Mouse (Mus musculus) kidney, adult 2 months (tissue): ENCODE data around the gene Cdh24. TPM values are rescaled to one million over a fixed set of nuclear protein-coding genes. Genes with fewer than 3 reads are reported as not detected.
A peak's percentile ranks its signal among the peaks of the same experiment; 100 is the strongest.
"Not testable (repeated sequence)": the region's sequence is repeated elsewhere in the genome, so short reads cannot be mapped to it uniquely, and the experiment has no call there.

Experiments
- DNase-seq: peaks from one replicate; pipeline ENCODE4 v3.0.0; 2021
- H3K27ac ChIP-seq: fragments of 200-500 bp; 2 replicates; pipeline ENCODE4 v1.5.1; 2012; ENCODE audit warnings: low read depth, low read length, control low read depth, inconsistent platforms; ENCODE audit not compliant: insufficient read depth
- H3K27me3 ChIP-seq: fragments of 200-500 bp; replicated peaks from 2 replicates; pipeline ENCODE4 v1.6.1; 2012; ENCODE audit warnings: mild to moderate bottlenecking, moderate library complexity, low read length, inconsistent platforms; ENCODE audit not compliant: control insufficient read depth, insufficient read depth
- H3K36me3 ChIP-seq: fragments of 200-500 bp; 2 replicates; pipeline ENCODE4 v1.6.1; 2012; ENCODE audit warnings: mild to moderate bottlenecking, moderate library complexity, low read length, inconsistent platforms; ENCODE audit not compliant: control insufficient read depth, insufficient read depth
- H3K4me1 ChIP-seq: fragments of 200-500 bp; 2 replicates; pipeline ENCODE4 v1.6.1; 2011; ENCODE audit warnings: low read length; ENCODE audit not compliant: control insufficient read depth, insufficient read depth
- H3K4me3 ChIP-seq: fragments of 200-500 bp; 2 replicates; pipeline ENCODE4 v1.5.1; 2011; ENCODE audit warnings: mild to moderate bottlenecking, low read depth, low read length, control low read depth; ENCODE audit not compliant: insufficient read depth
- CTCF ChIP-seq: fragments of 200-500 bp; conservative IDR thresholded peaks from 2 replicates; pipeline ENCODE4 v1.5.1; 2011; ENCODE audit warnings: low read depth, mild to moderate bottlenecking, control low read depth, low read length, moderate library complexity, mixed read lengths; ENCODE audit not compliant: insufficient read depth, insufficient read length
- POLR2A ChIP-seq: fragments of 200-500 bp; IDR thresholded peaks from one replicate; pipeline ENCODE4 v1.6.1; 2011; ENCODE audit warnings: low read depth, low read length, control low read depth
- WGBS: fragments of 180-500 bp; shearing (Covaris S2); methylation state at CpG from one replicate; pipeline ENCODE4 v1.1.7; 2018; 5-methylcytosine and 5-hydroxymethylcytosine counted together
- polyA plus RNA-seq: library from polyadenylated mRNA; depleted of rRNA; stranded (reverse); fragments of >200 nt; gene quantifications from 2 replicates; pipeline ENCODE4 v1.2.3, GENCODE M21; 2012

Gene Cdh24
- polyA plus RNA-seq, 1 experiment, result 1.2 TPM

GRCm38 (mm10) chr14:54617152-54617896 lies 23.8 kb downstream of the Cdh24 start:
- WGBS, result 1% methylated on average over 38 of the region's 38 CpGs
- no peak for DNase-seq
- TF ChIP-seq POLR2A (no peak), CTCF (no peak)
- Histone ChIP-seq H3K36me3 (peaks cover 1% of the 10 kb centered on the region; the same call in 1 of the 2 replicates), H3K27ac (peak overlapping the region; percentile 58), H3K4me3 (peak overlapping the region; percentile 98), H3K27me3 (no peaks in the 10 kb centered on the region), H3K4me1 (no peaks in the 10 kb centered on the region)

- DNase-seq, result no peak
- H3K4me1 ChIP-seq, result no peaks in the 10 kb centered on the region
- 87% methylated on average over 16 of the region's 16 CpGs for WGBS
- H3K4me3 ChIP-seq, result no peak overlapping the region
- no peak for TF ChIP-seq POLR2A
- no peak for TF ChIP-seq CTCF
- H3K36me3 ChIP-seq, result peaks cover 1% of the 10 kb centered on the region; the same call in 1 of the 2 replicates
- no peak overlapping the region for H3K27ac ChIP-seq
- no peaks in the 10 kb centered on the region for H3K27me3 ChIP-seq
These were observed 24.8 kb downstream of the Cdh24 start for GRCm38 (mm10) chr14:54616226-54616825.

GRCm38 (mm10) chr14:54614130-54614529 lies 27.0 kb downstream of the Cdh24 start:
- not testable (repeated sequence) for H3K27ac ChIP-seq, DNase-seq, H3K27me3 ChIP-seq, H3K36me3 ChIP-seq, H3K4me3 ChIP-seq, H3K4me1 ChIP-seq
- WGBS, result 84% methylated on average over 16 of the region's 16 CpGs

- WGBS, result 85% methylated on average over 6 of the region's 6 CpGs
- no peaks in the 10 kb centered on the region for H3K27me3 ChIP-seq
- no peak overlapping the region for H3K4me3 ChIP-seq
- H3K4me1 ChIP-seq, result no peaks in the 10 kb centered on the region; the same call in 1 of the 2 replicates
- H3K36me3 ChIP-seq, result peaks cover 1% of the 10 kb centered on the region; the same call in 1 of the 2 replicates
- TF ChIP-seq POLR2A (no peak), CTCF (no peak)
- H3K27ac ChIP-seq, result no peak overlapping the region
- no peak for DNase-seq
These were observed 30.5 kb downstream of the Cdh24 start for GRCm38 (mm10) chr14:54610648-54611047.

GRCm38 (mm10) chr14:54609962-54610361 lies 31.2 kb downstream of the Cdh24 start:
- Histone ChIP-seq H3K36me3 (peaks cover 1% of the 10 kb centered on the region; the same call in 1 of the 2 replicates), H3K4me3 (no peak overlapping the region), H3K27me3 (no peaks in the 10 kb centered on the region), H3K4me1 (no peaks in the 10 kb centered on the region; the same call in 1 of the 2 replicates), H3K27ac (no peak overlapping the region)
- peak; percentile 34 for DNase-seq
- TF ChIP-seq POLR2A (no peak), CTCF (peak; percentile 66)
- WGBS, result 71% methylated on average over 4 of the region's 4 CpGs

- Histone ChIP-seq H3K27ac (no peak overlapping the region), H3K4me3 (no peak overlapping the region), H3K36me3 (no peaks in the 10 kb centered on the region; the same call in 1 of the 2 replicates), H3K4me1 (no peaks in the 10 kb centered on the region; the same call in 1 of the 2 replicates), H3K27me3 (no peaks in the 10 kb centered on the region)
- TF ChIP-seq POLR2A, result no peak
- no peak for TF ChIP-seq CTCF
- no peak for DNase-seq
- WGBS, result 56% methylated on average over 4 of the region's 4 CpGs
These were observed 31.9 kb downstream of the Cdh24 start for GRCm38 (mm10) chr14:54609245-54609644.

GRCm38 (mm10) chr14:54607226-54607625 lies 33.9 kb downstream of the Cdh24 start:
- Histone ChIP-seq H3K27ac (no peak overlapping the region), H3K4me1 (no peaks in the 10 kb centered on the region; the same call in 1 of the 2 replicates), H3K36me3 (no peaks in the 10 kb centered on the region), H3K4me3 (no peak overlapping the region), H3K27me3 (no peaks in the 10 kb centered on the region)
- TF ChIP-seq POLR2A (no peak), CTCF (no peak)
- DNase-seq, result no peak
- WGBS, result 63% methylated on average over 8 of the region's 8 CpGs
